ENCODE assay signal across 19 mouse cellular contexts in genomic region chr11:32409823-32410562, GRCm38 (mm10). TPM values are rescaled to one million over a fixed set of nuclear protein-coding genes. Genes with fewer than 3 reads are reported as not detected.
DNase-seq lines count a peak whose midpoint lies in the region; ATAC-seq and TF ChIP-seq lines count a peak whose summit lies in the region.
"Had no signal": no experiment of that assay in that cellular context is flagged by ENCODE, and none has a peak within 500 bp of the region (broad histone marks: within the 10 kb centered on the region; RNA-seq: fewer than 3 reads in every experiment).

No protein-coding gene starts in this region.

- WGBS in kidney, embryonic 16.5 days, result 64% methylated on average over 11 of the region's 11 CpGs
- WGBS in midbrain, embryonic 12.5 days, result 84% methylated on average over 11 of the region's 11 CpGs
- WGBS in midbrain, postnatal 0 days, result 86% methylated on average over 11 of the region's 11 CpGs
- 71% methylated on average over 11 of the region's 11 CpGs for WGBS in intestine, embryonic 14.5 days
- WGBS in heart, adult 2 months, result 82% methylated on average over 11 of the region's 11 CpGs

- no peak for DNase-seq in kidney, adult 8-10 months
- DNase-seq in midbrain, postnatal 0 days (ENCODE audit: low spot score), result no peak
- no peak for DNase-seq in intestine, embryonic 14.5 days (ENCODE audit: low spot score)
- peak; percentile 11 for DNase-seq in retina, postnatal 1 day
- no peak for DNase-seq in layer of hippocampus, adult 8-10 months (ENCODE audit: low spot score in 2 of 2)
- no peak for DNase-seq in heart, adult 2 months
- DNase-seq: cerebellum, adult 2 months; gastrocnemius, postnatal 36 days; heart, postnatal 4 days; lung, postnatal 10 days; spleen, adult 18-20 months; thymus, postnatal 14 days had no signal

- peaks cover 18% of the 10 kb centered on the region; the same call in 1 of the 2 replicates for H3K4me1 ChIP-seq in kidney, embryonic 16.5 days (ENCODE audit: insufficient read depth, low read length)
- H3K4me1 ChIP-seq in midbrain, embryonic 12.5 days, result peaks cover 4% of the 10 kb centered on the region; the same call in 1 of the 2 replicates
- H3K4me1 ChIP-seq in midbrain, postnatal 0 days (ENCODE audit: insufficient read depth, low read length), result no peaks in the 10 kb centered on the region
- H3K4me1 ChIP-seq in intestine, embryonic 14.5 days (replicated peaks; ENCODE audit: control insufficient read depth, insufficient read depth, low read length), result no peaks in the 10 kb centered on the region; the same call in 1 of the 2 replicates
- H3K4me1 ChIP-seq in heart, adult 2 months (ENCODE audit: control insufficient read depth, insufficient read depth, low read length), result peaks cover 4% of the 10 kb centered on the region

- H3K4me3 ChIP-seq in kidney, embryonic 16.5 days (ENCODE audit: low read length), result no peak overlapping the region
- H3K4me3 ChIP-seq in midbrain, embryonic 12.5 days, result no peak overlapping the region
- no peak overlapping the region for H3K4me3 ChIP-seq in midbrain, postnatal 0 days (ENCODE audit: low read depth, low read length)
- no peak overlapping the region for H3K4me3 ChIP-seq in intestine, embryonic 14.5 days (ENCODE audit: low read depth, low read length)
- H3K4me3 ChIP-seq in heart, adult 2 months, result no peak overlapping the region
- H3K4me3 ChIP-seq: embryonic facial prominence, embryonic 12.5 days; heart, embryonic 12.5 days; layer of hippocampus, adult 2 months; limb, embryonic 15.5 days had no signal

- peaks cover 13% of the 10 kb centered on the region for H3K36me3 ChIP-seq in kidney, embryonic 16.5 days (ENCODE audit: insufficient read depth, low read length)
- H3K36me3 ChIP-seq in midbrain, embryonic 12.5 days, result peaks cover 73% of the 10 kb centered on the region
- H3K36me3 ChIP-seq in midbrain, postnatal 0 days (ENCODE audit: insufficient read depth, low read length), result peaks cover 32% of the 10 kb centered on the region
- peaks cover 55% of the 10 kb centered on the region for H3K36me3 ChIP-seq in intestine, embryonic 14.5 days (ENCODE audit: control insufficient read depth, insufficient read depth, low read length)
- no peaks in the 10 kb centered on the region for H3K36me3 ChIP-seq in heart, adult 2 months (ENCODE audit: control insufficient read depth, insufficient read depth, low read length)
- H3K36me3 ChIP-seq: G1E had no signal

- H3K79me2 ChIP-seq in heart, adult 2 months (replicated peaks; ENCODE audit: control insufficient read depth, insufficient read depth, low read length), result no peaks in the 10 kb centered on the region

- no peak overlapping the region for H3K9ac ChIP-seq in kidney, embryonic 16.5 days (replicated peaks; ENCODE audit: low read length)
- H3K9ac ChIP-seq in midbrain, embryonic 12.5 days (replicated peaks), result no peak overlapping the region
- no peak overlapping the region for H3K9ac ChIP-seq in midbrain, postnatal 0 days (replicated peaks; ENCODE audit: low read length, poor library complexity, severe bottlenecking)
- no peak overlapping the region for H3K9ac ChIP-seq in intestine, embryonic 14.5 days (ENCODE audit: low read length)
- H3K9ac ChIP-seq in heart, adult 2 months (ENCODE audit: low read depth, low read length), result no peak overlapping the region
- H3K9ac ChIP-seq: embryonic facial prominence, embryonic 12.5 days; heart, embryonic 12.5 days; limb, embryonic 15.5 days had no signal

- intact Hi-C loops in heart, adult 2 months (cut with DNase I), result no loop called here

- TF ChIP-seq POLR2A in heart, adult 2 months (IDR thresholded peaks at IDR 0.05; ENCODE audit: insufficient read depth, low read depth, low read length), result no peak

- peak overlapping the region; percentile 37; the same call in 1 of the 2 replicates for H3K27ac ChIP-seq in kidney, embryonic 16.5 days (ENCODE audit: low read length)
- H3K27ac ChIP-seq in midbrain, embryonic 12.5 days (replicated peaks), result 0 out of 2 replicates have a peak overlapping the region, but pooled peaks have one; percentile 25
- H3K27ac ChIP-seq in midbrain, postnatal 0 days (ENCODE audit: low read depth, low read length), result no peak overlapping the region
- no peak overlapping the region for H3K27ac ChIP-seq in intestine, embryonic 14.5 days (ENCODE audit: low read depth)
- H3K27ac ChIP-seq in heart, adult 2 months, result no peak overlapping the region
- H3K27ac ChIP-seq: embryonic facial prominence, embryonic 12.5 days; layer of hippocampus, adult 2 months; limb, embryonic 15.5 days had no signal

- H3K27me3 ChIP-seq in kidney, embryonic 16.5 days (ENCODE audit: insufficient read depth, low read length), result no peaks in the 10 kb centered on the region
- no peaks in the 10 kb centered on the region for H3K27me3 ChIP-seq in midbrain, embryonic 12.5 days
- H3K27me3 ChIP-seq in midbrain, postnatal 0 days (ENCODE audit: insufficient read depth, low read length), result no peaks in the 10 kb centered on the region
- no peaks in the 10 kb centered on the region for H3K27me3 ChIP-seq in intestine, embryonic 14.5 days (replicated peaks; ENCODE audit: control insufficient read depth, insufficient read depth, low read length)
- no peaks in the 10 kb centered on the region for H3K27me3 ChIP-seq in heart, adult 2 months (ENCODE audit: control insufficient read depth, insufficient read depth, low read length)
- H3K27me3 ChIP-seq: embryonic facial prominence, embryonic 12.5 days; heart, embryonic 12.5 days; limb, embryonic 15.5 days had no signal

- no peak overlapping the region for H3K4me2 ChIP-seq in kidney, embryonic 16.5 days (replicated peaks; ENCODE audit: low read depth, low read length)
- no peak overlapping the region for H3K4me2 ChIP-seq in midbrain, embryonic 12.5 days (replicated peaks)
- no peak overlapping the region for H3K4me2 ChIP-seq in midbrain, postnatal 0 days (ENCODE audit: low read depth, low read length, poor library complexity, severe bottlenecking)
- no peak overlapping the region for H3K4me2 ChIP-seq in intestine, embryonic 14.5 days (ENCODE audit: low read length)
- H3K4me2 ChIP-seq: embryonic facial prominence, embryonic 12.5 days; heart, embryonic 12.5 days; limb, embryonic 15.5 days had no signal

- ATAC-seq in kidney, embryonic 16.5 days (ENCODE audit: low FRiP score, low TSS enrichment), result peak; percentile 71
- no peak for ATAC-seq in midbrain, embryonic 12.5 days (ENCODE audit: low FRiP score, low read depth)
- no peak for ATAC-seq in midbrain, postnatal 0 days (ENCODE audit: low FRiP score)
- peak; percentile 20; the same call in 1 of the 2 replicates for ATAC-seq in intestine, embryonic 14.5 days (replicated peaks; ENCODE audit: low FRiP score, low TSS enrichment, low read depth)

- no peaks in the 10 kb centered on the region for H3K9me3 ChIP-seq in kidney, embryonic 16.5 days (ENCODE audit: low read length)
- no peaks in the 10 kb centered on the region for H3K9me3 ChIP-seq in midbrain, embryonic 12.5 days
- H3K9me3 ChIP-seq in midbrain, postnatal 0 days (ENCODE audit: low read length), result no peaks in the 10 kb centered on the region
- H3K9me3 ChIP-seq in intestine, embryonic 14.5 days (ENCODE audit: control insufficient read depth, low read length), result no peaks in the 10 kb centered on the region
- H3K9me3 ChIP-seq: embryonic facial prominence, embryonic 12.5 days; G1E; heart, embryonic 12.5 days; limb, embryonic 15.5 days had no signal

- TF ChIP-seq EP300 in heart, adult 2 months (IDR thresholded peaks at IDR 0.05; ENCODE audit: insufficient read depth, low read depth, low read length), result no peak

- no peak for TF ChIP-seq CTCF in midbrain, postnatal 0 days (IDR thresholded peaks at IDR 0.05)
- TF ChIP-seq CTCF in heart, adult 2 months (IDR thresholded peaks at IDR 0.05), result no peak

RNA-seq across cellular contexts. Expression of gene Ubtd2, which starts 45.2 kb away (rescaled TPM):
- polyA plus RNA-seq in kidney, embryonic 16.5 days (2015; fragmentation: Nextera tagmentation; extraction: Ambion mirVana), result 45.1 and 45.6 TPM in 2 replicates
- 66.3 and 67.2 TPM in 2 replicates for polyA plus RNA-seq in midbrain, embryonic 12.5 days (2016; fragmentation: Nextera tagmentation; extraction: Ambion mirVana)
- total RNA-seq in midbrain, postnatal 0 days (2014; rRNA removed), result 57.5 and 61.1 TPM in 2 replicates
- 28.5 and 32.4 TPM in 2 replicates for polyA plus RNA-seq in midbrain, postnatal 0 days (2015; fragmentation: Nextera tagmentation; extraction: Ambion mirVana)
- 48.6 and 57.6 TPM in 2 replicates for polyA plus RNA-seq in intestine, embryonic 14.5 days (2014; fragmentation: Nextera tagmentation; extraction: Ambion mirVana)
- total RNA-seq in layer of hippocampus, adult 8-10 months (2022), result 10 to 100 TPM; 26.3 to 28.8 (median 28.3) TPM
- 1 to 10 TPM; 4.2 to 5.1 TPM for total RNA-seq in heart, adult 2 months (2021)
- 4.5 and 6.8 TPM in 2 replicates for polyA plus RNA-seq in heart, adult 2 months (2012; rRNA removed)

Comparison
In these comparisons a context has a peak if more than half of its experiments do, and no peak if none do; other contexts are left out.
1. H3K27ac ChIP-seq: peak in kidney, embryonic 16.5 days (single experiment) and midbrain, embryonic 12.5 days (single experiment); none in midbrain, postnatal 0 days (single experiment), intestine, embryonic 14.5 days (single experiment) and heart, adult 2 months (single experiment).
2. ATAC-seq: peak in kidney, embryonic 16.5 days (single experiment) and intestine, embryonic 14.5 days (single experiment); none in midbrain, embryonic 12.5 days (single experiment) and midbrain, postnatal 0 days (single experiment).